Mouse (Mus musculus): ENCODE measurements around the gene Aldh1l1.

Aldh1l1 gene

DNA sequence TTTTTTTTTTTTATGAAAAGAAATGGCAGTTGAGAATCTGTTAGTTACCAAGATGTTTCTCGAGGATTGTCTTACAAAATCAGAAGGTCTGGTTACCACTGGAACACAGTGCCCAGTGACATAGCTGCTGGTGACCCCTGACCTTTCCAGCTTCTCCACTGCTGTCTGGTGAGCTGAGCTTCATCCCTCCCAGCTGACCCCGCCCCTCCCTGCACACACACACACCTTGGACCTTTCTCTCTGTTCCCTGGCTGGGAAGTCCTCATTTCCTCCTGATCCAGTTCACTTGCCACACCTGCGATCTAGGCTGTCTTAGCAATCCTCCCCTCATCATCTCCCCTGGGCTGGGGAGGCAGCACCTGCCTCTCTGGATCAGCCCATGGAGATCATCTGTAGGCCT lies 60.0 kb downstream of the Aldh1l1 start:
- DNase-seq (ENCODE audit: low read depth, low spot score) = no peak

DNA sequence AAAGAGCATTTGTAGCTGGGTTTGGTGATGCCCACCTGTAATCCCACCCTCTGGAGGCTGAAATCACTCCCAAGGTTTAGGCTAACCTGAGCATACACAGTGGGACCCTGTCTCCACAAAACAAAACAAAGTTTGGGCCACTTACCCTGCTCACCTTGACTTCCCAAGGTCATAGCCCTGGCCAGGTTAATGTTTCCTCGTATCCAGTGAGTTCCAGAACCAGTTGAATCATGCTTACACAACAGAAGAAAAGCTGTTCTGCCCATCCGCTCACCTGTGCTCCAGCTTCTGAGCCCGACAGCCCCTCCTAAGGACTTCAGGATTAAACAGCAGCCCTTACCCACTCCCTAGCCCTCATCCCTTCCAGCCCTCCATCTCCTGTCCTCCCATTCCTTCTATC lies 60.8 kb downstream of the Aldh1l1 start:
- DNase-seq (ENCODE audit: low read depth, low spot score) = no peak

DNA sequence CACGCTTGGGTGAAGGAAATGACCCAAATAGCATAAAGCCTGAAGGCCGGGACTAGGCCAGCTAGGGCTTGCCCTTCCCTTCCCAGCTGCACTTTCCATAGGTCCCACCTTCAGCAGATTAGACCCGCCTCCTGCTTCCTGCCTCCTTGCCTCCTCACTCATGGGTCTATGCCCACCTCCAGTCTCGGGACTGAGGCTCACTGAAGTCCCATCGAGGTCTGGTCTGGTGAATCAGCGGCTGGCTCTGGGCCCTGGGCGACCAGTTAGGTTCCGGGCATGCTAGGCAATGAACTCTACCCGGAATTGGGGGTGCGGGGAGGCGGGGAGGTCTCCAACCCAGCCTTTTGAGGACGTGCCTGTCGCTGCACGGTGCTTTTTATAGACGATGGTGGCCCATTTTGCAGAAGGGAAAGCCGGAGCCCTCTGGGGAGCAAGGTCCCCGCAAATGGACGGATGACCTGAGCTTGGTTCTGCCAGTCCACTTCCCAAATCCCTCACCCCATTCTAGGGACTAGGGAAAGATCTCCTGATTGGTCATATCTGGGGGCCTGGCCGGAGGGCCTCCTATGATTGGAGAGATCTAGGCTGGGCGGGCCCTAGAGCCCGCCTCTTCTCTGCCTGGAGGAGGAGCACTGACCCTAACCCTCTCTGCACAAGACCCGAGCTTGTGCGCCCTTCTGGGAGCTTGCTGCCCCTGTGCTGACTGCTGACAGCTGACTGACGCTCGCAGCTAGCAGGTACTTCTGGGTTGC lies 64.1 kb downstream of the Aldh1l1 start:
- DNase-seq (ENCODE audit: low read depth, low spot score) = no peak

DNA sequence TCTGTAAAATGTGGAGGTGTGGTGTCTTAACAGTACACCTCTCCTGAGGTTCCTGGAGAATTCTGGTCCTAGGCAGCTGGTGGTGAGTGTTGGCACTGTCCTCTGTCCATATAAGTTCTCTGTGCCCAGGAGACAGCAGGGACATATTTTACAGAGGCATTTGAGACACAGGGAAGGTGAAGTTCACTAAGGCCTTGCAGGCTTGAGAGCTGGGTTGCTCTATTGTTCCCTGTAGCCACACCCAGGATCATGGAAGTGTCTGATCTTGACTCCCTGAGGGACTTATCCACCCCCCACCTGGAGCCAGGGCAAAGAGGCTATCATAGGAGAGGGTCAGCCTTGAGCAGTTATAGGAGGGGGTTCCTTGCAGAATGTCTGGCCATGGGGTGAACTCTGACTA lies 65.0 kb downstream of the Aldh1l1 start:
- DNase-seq (ENCODE audit: low read depth, low spot score) = no peak

DNA sequence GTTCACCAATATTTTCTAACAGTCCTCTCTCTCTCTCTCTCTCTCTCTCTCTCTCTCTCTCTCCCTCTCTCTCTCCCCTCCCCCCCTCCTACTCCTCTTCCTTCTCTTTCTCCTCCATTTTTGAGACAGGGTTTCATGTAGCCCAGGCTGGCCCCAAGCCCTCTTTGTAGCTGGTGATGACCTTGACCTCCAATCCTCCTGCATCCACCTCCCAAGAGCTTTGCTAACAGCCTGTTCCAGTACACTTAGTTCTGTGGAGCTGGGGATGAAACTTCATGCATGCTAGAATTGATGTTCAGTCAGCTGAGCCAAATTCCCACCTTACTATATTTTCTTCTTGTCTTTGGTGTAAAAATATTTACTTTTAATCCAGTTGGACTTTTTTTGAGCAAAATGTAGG lies 67.0 kb downstream of the Aldh1l1 start:
- DNase-seq (ENCODE audit: low read depth, low spot score) = no peak

DNA sequence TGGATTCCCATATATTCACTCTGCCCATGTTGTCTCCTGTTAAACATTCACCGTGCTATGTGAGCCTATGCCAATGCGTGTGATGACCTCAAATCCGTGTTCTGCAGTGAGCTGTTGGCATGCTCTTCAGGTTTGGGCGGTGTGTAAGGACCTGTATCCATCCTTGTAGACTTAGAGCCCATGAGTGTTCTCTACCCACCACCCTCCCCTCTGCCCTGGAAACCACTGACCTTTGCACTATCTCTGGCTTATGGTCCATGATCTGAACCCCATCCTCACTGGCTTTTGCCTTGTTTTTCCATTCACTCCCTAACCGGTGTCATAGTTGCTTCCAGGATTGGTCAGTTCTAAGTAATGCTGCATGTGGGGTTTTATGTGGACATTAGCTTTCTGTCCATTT lies 67.5 kb downstream of the Aldh1l1 start:
- no peak for DNase-seq (ENCODE audit: low read depth, low spot score)

DNA sequence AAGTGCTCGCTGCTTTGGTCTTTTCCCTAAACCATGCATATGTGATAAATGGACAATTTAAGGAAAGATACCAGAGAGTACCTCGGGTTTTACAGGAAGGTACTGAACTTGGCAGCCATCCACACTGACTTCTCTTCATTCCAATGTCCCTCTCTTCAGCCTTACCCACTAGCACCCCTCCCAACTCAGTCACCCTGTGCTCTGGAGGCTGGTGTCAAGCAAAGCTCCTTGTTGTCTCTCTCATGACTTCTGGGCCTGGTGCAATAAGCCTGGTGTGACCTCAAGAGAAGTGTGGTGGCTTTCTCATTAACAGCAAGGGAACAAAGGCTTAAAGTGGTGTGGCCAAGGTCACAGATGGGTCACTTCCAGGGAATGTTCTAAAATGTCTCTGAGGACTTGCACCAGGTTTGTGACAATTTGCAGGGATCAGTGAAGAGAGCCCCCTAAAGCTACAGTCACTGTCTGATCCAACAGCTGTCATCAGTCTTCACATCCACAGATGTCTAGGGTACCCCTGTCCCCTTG lies 70.4 kb downstream of the Aldh1l1 start:
- DNase-seq (ENCODE audit: low read depth, low spot score) = no peak

DNA sequence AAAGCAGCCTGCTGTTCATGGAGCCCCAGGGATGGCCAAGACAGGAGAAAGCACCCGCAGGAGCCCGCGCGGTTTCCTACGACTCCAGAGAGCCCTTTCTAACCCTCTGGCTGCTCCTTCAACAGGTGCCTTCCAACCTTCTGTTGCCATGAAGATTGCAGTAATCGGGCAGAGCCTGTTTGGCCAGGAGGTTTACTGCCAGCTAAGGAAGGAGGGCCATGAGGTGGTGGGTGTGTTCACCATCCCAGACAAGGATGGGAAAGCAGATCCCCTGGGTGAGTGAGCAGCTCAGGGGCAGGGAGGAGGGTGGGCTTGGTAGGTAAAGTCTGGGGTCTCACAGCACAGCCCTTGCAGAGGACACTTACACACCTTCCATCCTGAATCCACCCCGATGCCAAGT lies 70.8 kb downstream of the Aldh1l1 start:
- no peak for DNase-seq (ENCODE audit: low read depth, low spot score)

DNA sequence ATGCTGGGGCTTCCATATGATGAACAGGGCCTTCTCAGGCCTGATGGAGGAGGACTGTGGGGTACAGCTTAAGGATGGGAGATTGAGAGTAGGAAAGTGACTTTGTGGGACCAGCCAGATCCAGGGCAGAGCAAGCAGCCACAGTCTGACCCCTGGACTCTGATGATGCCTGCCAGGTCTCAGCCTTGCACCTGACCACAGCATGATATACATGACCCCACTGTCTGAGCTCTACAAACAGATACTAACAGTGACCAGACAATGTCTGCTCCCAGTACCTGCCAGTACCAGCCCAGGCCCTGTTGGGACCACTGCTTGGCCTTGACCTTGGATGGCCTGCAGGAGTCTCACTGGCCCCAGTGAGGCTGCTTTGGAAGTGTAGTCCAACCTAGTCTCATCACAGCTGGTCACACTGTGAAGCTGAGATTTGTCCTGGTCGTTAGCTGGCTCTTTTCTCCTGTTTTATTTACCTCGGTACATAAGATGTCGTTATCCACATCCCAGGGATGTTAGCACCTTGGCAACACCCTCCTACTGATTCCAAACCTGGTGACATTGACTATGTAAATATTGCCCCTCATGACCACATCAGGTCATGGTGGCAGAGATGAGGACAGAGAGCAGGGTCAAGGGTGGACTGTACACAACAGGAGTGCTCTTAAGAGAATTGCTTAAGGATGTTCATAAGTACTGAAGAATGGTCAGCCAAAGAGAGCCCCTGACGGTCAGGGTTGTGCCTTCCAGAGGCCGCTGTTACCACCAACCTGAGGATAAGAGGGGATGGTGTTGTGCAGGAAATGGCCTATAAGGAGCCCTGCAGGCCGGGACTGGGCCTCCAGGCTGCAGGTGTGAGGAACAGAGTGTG lies 71.8 kb downstream of the Aldh1l1 start:
- DNase-seq (ENCODE audit: low read depth, low spot score) = no peak

DNA sequence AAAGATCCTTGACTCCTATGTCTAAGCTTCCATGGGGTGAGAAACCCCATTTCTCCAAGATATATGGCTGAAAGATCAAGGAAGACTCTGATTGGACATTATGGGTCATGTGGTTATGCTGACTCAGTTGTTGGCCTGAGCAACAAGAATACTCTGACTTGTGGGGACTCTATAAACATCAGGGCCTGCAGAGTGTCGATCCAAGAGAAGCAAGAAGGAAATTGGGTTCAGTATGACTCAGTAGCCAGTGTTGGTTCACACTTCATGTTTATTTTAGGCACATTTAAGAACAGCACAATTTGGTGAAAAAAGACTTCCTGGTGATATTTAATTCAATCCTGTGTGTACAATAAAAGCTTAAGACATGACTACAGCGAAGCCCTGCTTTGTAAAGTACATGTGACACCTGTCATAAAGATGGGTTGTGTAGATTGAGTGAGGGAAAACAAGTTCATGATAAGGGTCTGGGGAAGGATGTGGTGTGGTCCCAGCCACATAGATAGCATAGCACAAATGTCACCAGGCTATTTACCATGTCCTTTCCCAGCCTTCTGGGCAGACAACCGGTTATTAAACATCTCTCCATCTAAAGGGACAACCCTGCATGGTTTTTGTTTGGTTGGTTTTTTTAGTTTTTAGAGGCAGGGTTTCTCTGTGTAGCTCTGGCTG lies 74.3 kb downstream of the Aldh1l1 start:
- DNase-seq (ENCODE audit: low read depth, low spot score) = no peak

DNA sequence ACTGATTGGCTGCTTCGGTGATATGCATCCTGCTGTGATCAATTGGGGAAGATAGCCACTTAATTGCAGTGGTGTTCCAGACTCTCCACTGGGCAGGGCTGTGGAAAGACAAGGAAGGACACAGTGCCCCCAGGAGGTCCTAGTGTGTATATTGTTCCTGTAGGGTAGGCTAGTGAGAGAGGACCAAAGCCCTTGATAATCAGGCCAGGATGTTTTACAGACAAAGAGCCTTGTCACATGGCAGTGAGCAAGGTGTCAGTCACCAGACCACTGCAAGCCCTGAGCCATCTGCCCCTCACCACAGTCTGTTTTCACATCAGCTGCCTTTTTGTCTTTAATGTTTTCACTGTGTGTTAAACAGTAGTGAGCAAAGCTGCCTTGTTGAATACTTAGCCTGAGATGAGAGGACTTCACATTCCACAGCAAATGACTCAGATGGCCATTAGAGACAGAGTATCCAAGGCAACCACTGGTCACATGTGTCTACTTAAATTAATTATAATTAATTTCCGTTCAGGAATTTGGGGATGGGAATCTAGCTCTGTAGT lies 75.1 kb downstream of the Aldh1l1 start:
- no peak for DNase-seq (ENCODE audit: low read depth, low spot score)

DNA sequence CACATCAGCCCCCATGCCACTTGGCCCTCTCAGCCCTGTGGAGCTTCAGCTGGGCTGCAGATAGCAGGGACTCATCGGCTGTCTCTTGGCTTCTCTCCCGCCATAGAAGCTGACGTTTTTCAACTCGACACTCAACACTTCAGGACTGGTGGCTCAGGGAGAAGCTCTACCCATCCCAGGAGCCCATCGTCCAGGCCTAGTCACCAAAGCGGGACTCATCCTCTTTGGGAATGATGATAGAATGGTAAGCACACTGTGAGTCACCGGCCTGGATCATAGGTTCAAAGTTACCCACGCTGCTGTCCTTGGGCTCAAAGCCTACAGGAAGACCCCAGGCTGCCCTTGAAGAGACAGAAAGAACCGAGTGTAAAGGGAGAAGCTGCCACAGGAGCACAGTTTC lies 78.0 kb downstream of the Aldh1l1 start:
- no peak for DNase-seq (ENCODE audit: low read depth, low spot score)

DNA sequence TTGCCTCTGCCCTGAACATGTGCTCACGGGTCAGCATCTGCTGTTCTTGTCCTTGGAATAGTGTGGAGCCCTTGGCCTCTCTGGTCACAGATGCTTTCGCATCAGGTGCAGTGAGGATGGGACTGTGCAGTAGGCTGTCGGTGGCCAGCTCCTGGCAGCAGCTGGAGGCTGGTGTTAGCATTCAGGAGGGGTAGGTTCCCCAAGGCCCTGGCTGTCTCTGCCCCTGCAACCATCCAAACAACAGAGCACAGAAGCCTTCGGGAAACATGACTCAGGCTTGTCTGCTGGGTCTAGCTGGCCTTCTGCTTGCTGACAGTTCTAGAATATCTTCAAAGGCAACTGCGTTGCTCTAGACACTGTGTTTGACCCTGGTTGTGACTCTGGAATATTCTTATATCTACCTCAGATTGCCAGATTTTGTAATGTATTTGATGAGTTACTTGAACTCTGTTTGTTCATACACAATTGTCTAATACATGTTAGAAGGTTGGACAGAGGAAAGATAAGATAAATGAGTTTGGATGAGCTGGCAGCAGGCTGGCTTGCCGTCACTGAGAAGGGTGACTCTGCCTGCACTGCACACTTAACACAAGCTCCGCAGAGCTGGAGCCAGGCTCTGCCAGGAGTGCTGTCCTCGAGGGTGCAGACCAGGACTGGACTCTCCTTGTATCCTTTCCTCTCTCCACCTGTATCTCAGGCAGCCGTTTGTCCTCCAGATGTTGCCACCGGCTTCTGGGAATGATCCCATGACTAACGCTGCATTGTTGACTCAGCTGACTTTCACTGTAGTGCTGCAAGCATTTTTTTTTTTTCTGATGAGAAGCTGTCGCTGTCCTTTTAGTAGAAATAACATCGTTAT lies 79.4 kb downstream of the Aldh1l1 start:
- no peak for DNase-seq (ENCODE audit: low read depth, low spot score)

DNA sequence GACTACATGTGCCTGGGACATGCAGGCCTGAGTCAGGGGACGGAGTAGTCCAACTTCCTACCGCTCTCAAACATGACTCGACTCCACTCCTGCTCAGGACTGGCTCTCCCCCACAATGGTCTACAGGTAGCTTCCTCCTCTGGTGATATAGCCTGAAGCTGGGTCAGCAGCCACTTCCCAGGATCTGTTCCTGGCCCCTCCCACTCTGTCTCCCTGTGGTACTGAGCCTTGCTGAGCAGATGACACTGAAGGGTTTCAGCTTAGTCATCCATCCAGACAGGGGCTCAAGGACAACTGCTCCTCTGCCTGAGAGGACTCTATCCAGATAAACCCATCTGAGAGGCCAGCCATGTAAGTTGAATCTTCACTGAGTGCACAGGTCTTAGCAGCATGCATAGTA lies 81.3 kb downstream of the Aldh1l1 start:
- DNase-seq (ENCODE audit: low read depth, low spot score) = no peak

DNA sequence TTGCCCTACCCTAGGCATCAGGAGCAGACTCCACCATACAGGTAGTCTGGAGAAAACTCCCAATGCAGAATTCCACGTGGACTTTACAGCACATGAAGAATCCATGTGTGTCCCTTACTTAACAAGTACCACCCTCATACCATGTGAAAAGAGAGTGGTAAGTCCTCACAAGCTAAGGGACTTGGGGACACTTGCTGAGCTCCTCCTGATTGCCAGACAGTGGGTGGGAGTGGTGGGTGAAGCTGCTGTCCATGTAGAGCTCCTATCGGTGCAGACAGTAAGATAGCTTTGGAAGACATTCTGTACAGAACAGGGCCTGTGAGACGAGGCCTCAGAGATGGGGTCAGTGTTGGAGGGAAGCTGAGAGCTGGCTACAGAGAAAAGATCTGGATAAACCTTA lies 81.7 kb downstream of the Aldh1l1 start:
- DNase-seq (ENCODE audit: low read depth, low spot score) = no peak

DNA sequence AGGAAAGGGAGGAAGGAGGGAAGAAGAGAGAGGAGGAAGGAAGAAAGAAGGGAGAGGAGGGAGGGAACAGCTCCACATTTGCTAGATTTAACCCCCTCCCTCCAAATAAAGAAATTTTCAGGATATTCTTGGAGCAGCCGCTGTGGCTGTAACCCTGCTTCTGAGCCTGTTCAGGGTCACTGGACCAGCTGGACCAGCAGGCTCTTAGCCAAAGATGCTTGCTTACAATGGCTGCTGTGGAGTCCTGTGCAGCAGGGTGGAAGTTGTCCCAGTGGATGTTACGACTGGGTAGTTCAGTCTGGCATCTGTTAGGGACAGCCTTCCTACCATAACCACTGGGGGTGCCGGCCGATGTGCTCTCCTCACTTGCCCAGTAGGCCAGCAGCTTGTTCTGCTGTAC lies 82.5 kb downstream of the Aldh1l1 start:
- DNase-seq (ENCODE audit: low read depth, low spot score) = no peak

DNA sequence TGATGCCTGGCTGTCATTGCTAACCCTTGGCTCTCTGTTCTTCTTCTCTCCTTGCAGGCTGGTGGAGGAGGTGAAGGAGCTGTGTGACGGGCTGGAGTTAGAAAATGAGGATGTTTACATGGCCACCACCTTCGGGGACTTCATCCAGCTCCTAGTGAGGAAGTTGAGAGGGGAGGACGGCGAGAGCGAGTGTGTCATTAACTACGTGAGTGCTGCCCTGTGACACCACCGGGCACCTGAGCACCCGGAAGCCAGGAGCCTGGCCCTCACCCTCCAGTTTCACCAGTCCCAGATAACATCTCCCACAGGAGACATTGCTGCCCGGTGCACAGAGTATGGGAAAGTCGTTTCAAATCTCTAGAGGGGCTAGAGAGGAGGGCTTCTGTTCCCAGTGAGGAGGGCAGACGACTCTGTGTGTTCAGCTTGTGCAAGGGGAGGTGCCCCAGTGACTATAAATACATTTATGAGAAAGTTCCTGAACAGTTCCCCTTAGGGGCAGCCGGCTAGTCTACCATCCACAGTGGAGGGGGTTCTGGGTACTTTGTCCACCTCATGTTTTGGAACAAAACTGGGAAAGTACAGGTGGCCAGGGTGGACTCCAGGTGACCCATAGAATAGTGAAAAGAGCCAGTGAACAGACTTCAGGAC lies 83.6 kb downstream of the Aldh1l1 start:
- DNase-seq (ENCODE audit: low read depth, low spot score) = no peak

DNA sequence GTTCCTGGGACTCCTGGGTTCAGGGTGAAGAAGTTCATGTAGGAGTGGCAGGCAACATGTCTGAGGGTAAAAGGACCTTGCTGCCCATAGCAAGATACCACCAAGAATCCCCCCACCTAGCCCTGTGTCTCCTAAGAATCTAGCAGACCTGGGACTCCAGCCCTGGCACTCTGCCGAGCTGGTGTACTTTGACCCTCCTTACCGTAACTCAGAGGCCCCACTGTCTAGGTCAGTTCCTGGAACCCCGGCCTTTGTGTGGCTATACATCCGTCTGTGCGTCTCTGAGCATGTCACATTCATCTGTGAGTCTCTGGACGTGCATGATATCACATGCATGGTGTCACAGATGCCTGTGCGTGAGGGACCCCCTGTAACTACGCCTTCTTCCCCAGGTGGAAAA lies 84.2 kb downstream of the Aldh1l1 start:
- DNase-seq (ENCODE audit: low read depth, low spot score) = no peak

DNA sequence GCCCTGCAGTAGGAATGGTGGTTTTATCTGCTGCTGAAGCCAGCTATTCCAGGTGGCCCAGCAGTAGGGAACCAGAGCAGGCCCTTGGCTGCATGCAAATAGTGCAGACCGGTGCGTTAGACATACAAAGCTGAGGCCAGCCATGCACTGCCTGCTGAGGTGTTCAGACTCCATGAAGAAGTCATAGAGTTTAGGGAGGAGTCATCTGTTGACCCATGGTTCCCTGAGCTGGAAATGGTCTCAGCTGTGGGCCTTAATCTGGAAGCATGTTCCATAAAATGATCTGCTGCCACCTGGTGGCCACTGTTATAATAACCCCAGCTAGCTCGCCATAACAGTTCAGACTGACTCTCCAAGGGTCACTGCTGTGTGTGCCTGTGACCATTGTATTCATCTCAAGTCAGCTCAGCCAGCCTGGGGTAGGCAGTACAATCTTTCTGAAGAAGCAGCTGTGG lies 89.1 kb downstream of the Aldh1l1 start:
- no peak for DNase-seq (ENCODE audit: low read depth, low spot score)

DNA sequence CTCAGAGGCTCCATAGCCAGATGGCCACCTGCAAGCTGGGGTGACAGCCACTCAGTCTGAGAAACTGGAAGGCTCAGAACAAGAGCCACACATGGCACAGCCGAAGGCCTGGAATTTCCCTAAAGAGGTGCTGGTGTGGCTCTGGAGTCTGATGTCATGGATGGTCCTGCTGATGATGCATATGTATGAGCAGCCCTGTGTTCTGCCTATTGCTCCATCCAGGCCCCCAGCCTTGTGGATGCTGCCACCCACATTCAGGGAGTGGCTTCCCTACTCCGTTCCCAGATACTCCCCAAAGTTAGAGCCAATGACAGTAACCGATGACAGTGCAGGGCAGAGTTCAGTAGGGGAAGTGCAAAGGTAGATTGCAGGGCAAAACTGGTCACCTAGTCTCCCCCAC lies 91.9 kb downstream of the Aldh1l1 start:
- no peak for DNase-seq (ENCODE audit: low read depth, low spot score)

DNA sequence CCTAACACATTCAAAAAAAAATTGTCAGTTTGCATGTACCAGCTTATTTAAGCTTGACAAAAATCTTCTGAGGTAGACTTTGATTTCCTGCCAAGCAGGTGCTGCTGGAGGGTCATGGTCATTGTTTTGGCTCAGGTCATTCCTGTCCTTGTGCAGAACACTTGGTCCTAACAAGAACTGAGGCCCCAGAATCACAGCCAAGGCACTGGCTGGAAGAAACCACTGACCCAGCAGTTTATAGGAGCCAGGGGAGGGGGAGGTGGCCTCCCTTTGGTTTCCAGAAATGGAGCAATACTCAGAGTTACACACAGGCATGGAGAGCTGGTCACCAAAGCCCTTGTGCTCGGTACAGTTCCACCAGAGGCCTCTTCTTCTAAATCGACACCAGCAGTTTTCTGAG lies 96.1 kb downstream of the Aldh1l1 start:
- DNase-seq (ENCODE audit: low read depth, low spot score) = no peak
